Mouse (Mus musculus) CD4-positive helper T cell, adult 2 months (primary cell): ENCODE data around the gene Lnpep.
"Not testable (repeated sequence)": the region's sequence is repeated elsewhere in the genome, so short reads cannot be mapped to it uniquely, and the experiment has no call there.

Source experiments
- DNase-seq: peaks from one replicate; pipeline ENCODE4 v3.0.0-alpha.2; 2012; ENCODE audit warnings: low read depth, missing footprints, low spot score

Gene Lnpep

DNA sequence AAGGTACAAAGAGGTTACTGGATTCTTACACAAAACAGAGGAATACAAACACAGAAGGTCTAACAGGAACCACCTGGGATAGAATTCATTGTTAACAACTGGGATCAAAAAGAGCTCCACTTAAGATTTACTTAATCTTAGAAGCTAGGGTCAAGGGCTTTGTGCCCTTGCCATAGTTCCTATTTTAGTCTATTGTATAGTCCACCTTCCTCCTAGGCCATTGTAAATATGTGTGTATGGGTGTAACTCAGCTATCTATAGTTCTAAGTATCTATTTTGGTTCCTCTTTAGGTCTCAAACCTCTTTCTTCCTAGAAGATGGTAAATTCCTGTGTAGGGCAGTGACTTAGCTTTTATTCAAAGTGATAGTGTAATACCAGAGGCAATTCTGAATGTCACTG lies 128.6 kb downstream of the Lnpep start:
- DNase-seq = not testable (repeated sequence)

DNA sequence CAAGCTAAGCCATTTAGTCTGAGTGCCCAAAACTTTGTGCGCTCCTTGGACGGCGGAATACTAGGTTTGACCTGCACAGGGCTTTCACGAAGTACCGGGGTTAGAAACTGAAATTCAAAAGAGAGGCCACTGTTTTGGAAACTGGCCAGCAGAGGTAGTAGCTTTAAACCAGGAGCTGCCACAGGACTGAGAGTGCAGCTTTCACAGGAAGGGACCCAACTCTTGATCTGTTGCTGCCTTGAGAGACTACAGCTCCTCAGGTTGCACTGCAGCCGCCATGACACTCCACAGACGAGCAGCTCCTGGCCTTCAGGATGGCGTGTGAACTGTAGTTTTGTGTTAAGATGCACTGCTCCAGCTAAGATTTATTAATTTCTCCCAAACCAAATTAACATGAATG lies 132.7 kb downstream of the Lnpep start:
- no peak for DNase-seq

DNA sequence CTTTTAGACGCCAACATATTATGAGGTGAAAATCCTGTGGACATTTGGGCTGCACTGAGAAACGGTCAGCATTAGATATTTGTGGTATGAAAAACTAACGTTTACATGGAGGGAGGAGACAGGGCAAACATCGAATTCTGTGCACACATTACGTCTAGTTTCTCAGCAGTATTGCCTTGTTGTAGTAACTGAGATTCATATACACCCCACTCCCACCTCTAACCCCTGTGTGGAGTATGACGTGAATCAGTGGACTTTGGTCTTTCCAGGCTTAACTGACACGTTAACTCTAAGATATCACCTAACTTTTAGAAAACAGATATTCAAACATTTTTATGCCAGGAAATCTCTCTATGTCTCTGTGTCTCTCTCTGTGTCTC lies 133.2 kb downstream of the Lnpep start:
- DNase-seq = no peak

DNA sequence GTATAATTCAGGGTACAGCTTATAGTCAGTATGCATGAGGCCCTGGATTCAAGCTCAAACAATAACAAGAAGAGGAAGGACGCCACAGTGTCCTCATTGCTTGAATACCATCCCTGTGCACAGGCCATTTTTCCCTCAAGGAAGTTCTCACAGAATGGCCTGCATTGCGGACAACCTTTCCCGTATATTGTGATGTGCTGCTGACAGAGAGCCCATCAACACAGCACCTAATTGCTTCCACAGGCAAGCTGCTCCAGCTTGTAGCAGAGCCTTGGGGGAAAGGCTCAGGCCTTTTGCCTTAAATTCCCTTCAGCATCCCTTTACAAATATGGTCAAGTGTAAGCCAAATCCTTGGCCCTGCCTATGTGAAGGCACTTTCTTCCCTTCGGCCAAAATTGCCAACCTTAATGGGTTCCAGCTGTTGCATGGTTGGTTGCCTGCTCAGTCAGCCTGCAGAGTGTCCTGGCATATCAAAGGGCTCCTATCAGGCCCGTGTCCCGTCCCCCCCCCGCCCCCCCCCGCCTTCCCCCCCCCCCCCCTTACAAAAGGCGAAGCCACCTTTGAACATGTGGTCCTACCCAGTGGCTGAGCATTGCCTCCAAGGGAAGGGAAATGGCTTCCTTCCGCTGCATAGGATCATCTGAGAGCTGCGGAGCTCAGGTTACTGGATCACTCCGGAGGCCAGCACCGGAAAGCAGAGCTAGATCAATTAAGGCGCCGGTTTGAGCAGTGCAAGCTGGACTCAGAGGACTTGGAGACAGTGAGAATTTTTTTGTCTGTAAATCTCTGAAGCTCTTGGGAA lies 133.8 kb downstream of the Lnpep start:
- no peak for DNase-seq

DNA sequence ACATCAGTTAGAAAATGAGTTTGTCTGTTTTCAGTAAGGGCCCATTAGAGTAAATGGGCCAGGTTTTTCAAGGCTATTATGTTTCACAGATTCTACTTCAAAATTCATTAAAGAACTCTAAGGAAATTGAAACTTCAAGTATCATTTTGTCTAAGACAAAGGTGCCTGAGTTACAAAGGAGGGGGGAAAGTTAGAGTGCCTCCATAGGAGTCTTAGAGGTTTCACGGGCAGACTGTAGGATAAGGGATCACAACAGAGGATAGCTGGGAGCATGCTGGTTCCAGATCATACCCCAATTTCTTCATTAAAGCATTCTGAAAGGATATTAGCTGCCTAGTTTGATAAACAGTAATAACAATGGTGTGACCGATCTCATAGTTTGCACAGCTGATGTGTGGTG lies 139.1 kb downstream of the Lnpep start:
- no peak for DNase-seq
